ENCODE assay signal across 18 mouse cellular contexts in genomic region chr7:113075371-113075770, GRCm38 (mm10).
A peak's percentile ranks its signal among the peaks of the same experiment; 100 is the strongest.
DNase-seq lines count a peak whose midpoint lies in the region; ATAC-seq lines count a peak whose summit lies in the region.
"Had no signal": no experiment of that assay in that cellular context is flagged by ENCODE, and none has a peak within 500 bp of the region (broad histone marks: within the 10 kb centered on the region; RNA-seq: fewer than 3 reads in every experiment).

No protein-coding gene starts in this region.

- no peaks in the 10 kb centered on the region for H3K9me3 ChIP-seq in heart, embryonic 11.5 days (replicated peaks; ENCODE audit: control insufficient read depth, low read length)
- H3K9me3 ChIP-seq in forebrain, embryonic 16.5 days (ENCODE audit: control insufficient read depth, low read length) = no peaks in the 10 kb centered on the region
- H3K9me3 ChIP-seq: embryonic facial prominence, embryonic 10.5 days; embryonic facial prominence, embryonic 12.5 days; forebrain, embryonic 15.5 days had no signal

- DNase-seq in heart, adult 8-10 months (ENCODE audit: low spot score) = peak; percentile 27
- peak; percentile 11 for DNase-seq in R1 (ENCODE audit: low read depth, low spot score)
- no peak for DNase-seq in kidney, postnatal 10 days
- DNase-seq: adrenal gland, adult 8-10 months; adrenal gland, postnatal 14 days; adrenal gland, postnatal 36 days; cerebellum, adult 11 months; cerebellum, adult 18-20 months; cerebellum, adult 8-10 months; cerebellum, postnatal 14 days had no signal

- WGBS in heart, embryonic 11.5 days (ENCODE audit: insufficient replicate concordance) = 59% methylated on average over 6 of the region's 6 CpGs
- 81% methylated on average over 6 of the region's 6 CpGs for WGBS in forebrain, embryonic 16.5 days

- H3K27ac ChIP-seq in heart, embryonic 11.5 days (ENCODE audit: low read depth, low read length) = no peak overlapping the region
- H3K27ac ChIP-seq in brown adipose tissue, adult 24 weeks (replicated peaks; ENCODE audit: low read depth, low read length) = peak overlapping the region; percentile 25
- no peak overlapping the region for H3K27ac ChIP-seq in forebrain, embryonic 16.5 days (ENCODE audit: low read length)
- H3K27ac ChIP-seq: embryonic facial prominence, embryonic 10.5 days; embryonic facial prominence, embryonic 12.5 days; forebrain, embryonic 13.5 days; forebrain, embryonic 15.5 days had no signal

- no peak overlapping the region for H3K9ac ChIP-seq in heart, embryonic 11.5 days (ENCODE audit: low read depth, low read length)
- H3K9ac ChIP-seq in forebrain, embryonic 16.5 days (replicated peaks; ENCODE audit: low read depth, low read length) = no peak overlapping the region
- H3K9ac ChIP-seq: embryonic facial prominence, embryonic 12.5 days; forebrain, embryonic 13.5 days; forebrain, embryonic 15.5 days had no signal

- H3K36me3 ChIP-seq in heart, embryonic 11.5 days (ENCODE audit: control insufficient read depth, insufficient read depth, low read length) = no peaks in the 10 kb centered on the region
- no peaks in the 10 kb centered on the region for H3K36me3 ChIP-seq in forebrain, embryonic 16.5 days (ENCODE audit: control insufficient read depth, insufficient read depth)
- H3K36me3 ChIP-seq: embryonic facial prominence, embryonic 10.5 days; embryonic facial prominence, embryonic 12.5 days; forebrain, embryonic 15.5 days had no signal

- no peaks in the 10 kb centered on the region; the same call in 1 of the 2 replicates for H3K4me1 ChIP-seq in heart, embryonic 11.5 days (ENCODE audit: control insufficient read depth, insufficient read depth, low read length)
- peaks cover 16% of the 10 kb centered on the region for H3K4me1 ChIP-seq in brown adipose tissue, adult 24 weeks (ENCODE audit: control insufficient read depth, insufficient read depth, insufficient read length, low read length)
- no peaks in the 10 kb centered on the region for H3K4me1 ChIP-seq in forebrain, embryonic 16.5 days (replicated peaks; ENCODE audit: control insufficient read depth, insufficient read depth, low read length)
- H3K4me1 ChIP-seq: embryonic facial prominence, embryonic 10.5 days; embryonic facial prominence, embryonic 12.5 days; forebrain, embryonic 15.5 days had no signal

- ATAC-seq in heart, embryonic 11.5 days (replicated peaks; ENCODE audit: insufficient number of reproducible peaks, low FRiP score, low TSS enrichment) = no peak
- no peak for ATAC-seq in forebrain, embryonic 16.5 days
- ATAC-seq: activated CD4-positive, CD25-positive, alpha-beta regulatory T cell, adult 4 months; forebrain, embryonic 13.5 days; forebrain, embryonic 15.5 days had no signal

- no peak overlapping the region for H3K4me2 ChIP-seq in heart, embryonic 11.5 days
- no peak overlapping the region for H3K4me2 ChIP-seq in forebrain, embryonic 16.5 days (ENCODE audit: low read length)
- H3K4me2 ChIP-seq: embryonic facial prominence, embryonic 12.5 days; forebrain, embryonic 13.5 days; forebrain, embryonic 15.5 days had no signal

- H3K27me3 ChIP-seq in heart, embryonic 11.5 days (ENCODE audit: control insufficient read depth, insufficient read depth, low read length) = no peaks in the 10 kb centered on the region
- H3K27me3 ChIP-seq in forebrain, embryonic 16.5 days (replicated peaks; ENCODE audit: control insufficient read depth, insufficient read depth, low read length) = no peaks in the 10 kb centered on the region
- H3K27me3 ChIP-seq: embryonic facial prominence, embryonic 12.5 days; forebrain, embryonic 13.5 days; forebrain, embryonic 15.5 days had no signal

- no peak overlapping the region for H3K4me3 ChIP-seq in heart, embryonic 11.5 days (ENCODE audit: low read depth, low read length)
- no peak overlapping the region for H3K4me3 ChIP-seq in brown adipose tissue, adult 24 weeks (ENCODE audit: insufficient read depth, low read depth, low read length)
- no peak overlapping the region for H3K4me3 ChIP-seq in forebrain, embryonic 16.5 days (replicated peaks; ENCODE audit: low read length)
- H3K4me3 ChIP-seq: embryonic facial prominence, embryonic 10.5 days; embryonic facial prominence, embryonic 12.5 days; forebrain, embryonic 13.5 days; forebrain, embryonic 15.5 days had no signal
